Mouse (Mus musculus) B cell, adult 62 days (primary cell): Measurements from ENCODE around the gene Hnrnph3. TPM values are rescaled to one million over a fixed set of nuclear protein-coding genes. Genes with fewer than 3 reads are reported as not detected.

ENCODE experiments used
- total RNA-seq: library from RNA; stranded (reverse); gene quantifications from 4 replicates; pipeline ENCODE4 v1.2.4, GENCODE M21; 2023

Gene Hnrnph3
- total RNA-seq, result 90.9 to 102 TPM (median 100 TPM) in 4 replicates

GRCm38 (mm10) chr10:63023749-63024579, at the start of gene Hnrnph3, which contains the start of gene Pbld2:
Hnrnph3 (minus strand) TSS chr10:63024217.
Pbld2 (plus strand) TSS chr10:63024315.

DNA sequence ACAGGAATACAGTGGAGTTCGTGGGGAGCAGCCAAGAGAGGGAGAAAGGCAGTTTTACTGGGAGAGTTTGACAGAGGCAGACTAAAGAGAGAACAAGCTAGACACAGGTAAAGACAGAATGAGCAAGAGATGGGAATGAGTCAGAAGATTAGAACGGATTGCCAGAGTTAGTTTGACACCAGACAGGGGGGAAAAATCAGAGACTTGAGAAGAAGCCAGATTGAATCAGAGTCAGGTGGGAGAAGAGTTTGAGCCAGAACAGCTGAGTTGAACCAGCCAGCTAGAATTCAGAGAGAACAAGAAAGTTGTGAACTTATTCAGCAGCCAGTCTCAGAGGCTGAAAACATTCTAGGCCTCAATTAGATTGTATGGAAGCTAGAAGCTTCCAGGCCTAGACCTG, 35.8 kb upstream of the Hnrnph3 start, which contains the start of gene Pbld1:
Gene Pbld1, plus strand, starts transcription at position 301 of the 400 bp plus-strand sequence.

GRCm38 (mm10) chr10:62980039-62980954, 43.7 kb downstream of the Hnrnph3 start, which contains the start of gene Rufy2:
Rufy2 (plus strand) TSS chr10:62980223.

Other genes with a start within 250 kb of the Hnrnph3 start
- 134 to 161 TPM (median 151 TPM) in 4 replicates for gene Ccar1, start 231.9 kb downstream of the Hnrnph3 start, total RNA-seq
- 6.4 to 11.6 TPM (median 9.2 TPM) in 4 replicates for gene Tet1, start 115.2 kb downstream of the Hnrnph3 start, total RNA-seq
- gene Slc25a16, start 103.6 kb downstream of the Hnrnph3 start, total RNA-seq, result 13.3 to 19.7 TPM (median 19.5 TPM) in 4 replicates
- gene Dna2, start 77.2 kb downstream of the Hnrnph3 start, total RNA-seq, result 1.4 to 3.3 TPM (median 2.9 TPM) in 4 replicates
- 28.5 to 39.8 TPM (median 32.0 TPM) in 4 replicates for gene Rufy2, start 44.0 kb downstream of the Hnrnph3 start, total RNA-seq
- gene Pbld2, start 98 bp upstream of the Hnrnph3 start, total RNA-seq, result 0.67 to 2.1 TPM (median 1.5 TPM) in 4 replicates
- not detected in 4 replicates for gene Pbld1, start 35.9 kb upstream of the Hnrnph3 start, total RNA-seq
- gene Atoh7, start 75.4 kb upstream of the Hnrnph3 start, total RNA-seq, result not detected in 4 replicates
- gene Mypn, start 179.7 kb upstream of the Hnrnph3 start, total RNA-seq, result not detected in 4 replicates
- 223 to 260 TPM (median 231 TPM) in 4 replicates for gene Herc4, start 219.6 kb upstream of the Hnrnph3 start, total RNA-seq